Mouse (Mus musculus) spleen, adult 2 months (tissue): Measurements from ENCODE around the gene Calhm2.

Source experiments
- CTCF ChIP-seq: fragments of 200-500 bp; IDR thresholded peaks from 2 replicates; pipeline ENCODE4 v1.5.1; 2011; ENCODE audit warnings: mild to moderate bottlenecking, inconsistent platforms; ENCODE audit not compliant: insufficient read depth, insufficient read length, insufficient replicate concordance; ENCODE audit errors: extremely low read depth
- POLR2A ChIP-seq: fragments of 200-500 bp; IDR thresholded peaks from 2 replicates; pipeline ENCODE4 v1.6.1; 2011; ENCODE audit warnings: low read depth, low read length, inconsistent platforms

DNA sequence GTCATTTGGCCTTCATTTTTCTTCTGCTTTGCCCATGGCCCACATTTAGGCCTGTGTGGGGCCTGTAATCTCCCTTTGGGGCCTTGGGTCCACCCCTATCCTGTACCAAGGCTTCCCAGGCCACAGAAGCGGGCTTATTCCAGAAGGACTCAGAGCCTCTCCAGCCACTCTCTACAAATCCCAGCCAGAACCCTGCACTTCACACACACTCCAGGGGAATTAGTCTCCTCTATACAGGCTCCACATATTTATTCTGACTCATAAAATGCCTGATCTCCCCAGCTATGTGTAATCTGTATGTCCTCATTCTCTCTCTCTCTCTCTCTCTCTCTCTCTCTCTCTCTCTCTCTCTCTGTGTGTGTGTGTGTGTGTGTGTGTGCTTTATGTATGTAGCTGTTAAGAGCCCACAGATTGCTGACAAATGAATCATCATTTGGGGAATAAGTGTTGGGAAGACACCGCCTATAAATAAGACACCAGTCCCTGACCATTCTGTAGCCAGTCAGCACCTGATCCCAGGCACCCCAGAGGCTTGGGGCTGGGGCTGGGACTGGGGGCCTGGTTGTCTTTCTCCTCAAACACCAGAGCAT, 38.9 kb upstream of the Calhm2 start:
- no peak for TF ChIP-seq CTCF
- TF ChIP-seq POLR2A = no peak
